Comparison of ENCODE assay signal across 15 mouse cellular contexts in the genomic region with DNA sequence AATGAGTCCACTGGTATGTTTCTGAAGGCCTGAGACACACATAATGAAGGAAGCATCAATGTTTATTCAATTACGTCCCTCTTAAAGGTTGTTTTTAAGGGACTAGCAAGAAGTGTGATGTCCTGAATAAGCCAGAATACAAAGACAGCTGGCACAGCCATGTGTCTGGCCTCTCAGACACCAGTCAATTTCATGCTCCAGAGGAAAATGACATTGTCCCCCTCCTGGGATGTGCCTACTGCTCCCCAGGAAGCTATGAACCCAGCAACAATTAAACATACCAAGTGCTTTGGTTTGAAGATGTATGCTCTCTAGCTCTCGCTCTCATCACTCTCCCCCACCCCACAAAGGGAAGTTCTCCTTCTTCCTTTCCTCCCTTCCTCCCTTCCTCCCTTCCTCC. TPM values are rescaled to one million over a fixed set of nuclear protein-coding genes. Genes with fewer than 3 reads are reported as not detected.
"Had no signal": no experiment of that assay in that cellular context is flagged by ENCODE, and none has a peak within 500 bp of the region (broad histone marks: within the 10 kb centered on the region; RNA-seq: fewer than 3 reads in every experiment).

No protein-coding gene starts in this region.

- H3K9ac ChIP-seq: limb, embryonic 15.5 days; liver, embryonic 12.5 days; lung, embryonic 14.5 days; stomach, embryonic 15.5 days had no signal

- H3K4me1 ChIP-seq: limb, embryonic 15.5 days; liver, embryonic 12.5 days; stomach, embryonic 15.5 days had no signal

- H3K9me3 ChIP-seq: limb, embryonic 15.5 days; liver, embryonic 12.5 days; midbrain, embryonic 10.5 days; stomach, embryonic 15.5 days had no signal

- H3K4me2 ChIP-seq: limb, embryonic 15.5 days; liver, embryonic 12.5 days; lung, embryonic 14.5 days; stomach, embryonic 15.5 days had no signal

- H3K27ac ChIP-seq: kidney, postnatal 0 days; limb, embryonic 15.5 days; liver, embryonic 12.5 days; midbrain, embryonic 10.5 days; stomach, embryonic 15.5 days had no signal

- H3K27me3 ChIP-seq: limb, embryonic 15.5 days; liver, embryonic 12.5 days; stomach, embryonic 15.5 days had no signal

- H3K4me3 ChIP-seq: limb, embryonic 15.5 days; liver, embryonic 12.5 days; midbrain, embryonic 10.5 days; stomach, embryonic 15.5 days had no signal

- ATAC-seq: intestine, postnatal 0 days; liver, embryonic 12.5 days; midbrain, embryonic 16.5 days had no signal

- H3K36me3 ChIP-seq: limb, embryonic 15.5 days; liver, embryonic 12.5 days; midbrain, embryonic 10.5 days; stomach, embryonic 15.5 days had no signal

- DNase-seq: kidney, adult 8-10 months; kidney, postnatal 36 days; layer of hippocampus, adult 9-11 months; layer of hippocampus, postnatal 36 days; lung, embryonic 14.5 days; lung, postnatal 10 days; lung, postnatal 4 days had no signal

RNA-seq across cellular contexts. Expression of gene Gpr176, which starts 56.3 kb away (rescaled TPM):
- total RNA-seq: megakaryocyte, adult 5-6 weeks had no signal
